Mouse (Mus musculus): ENCODE data around the gene Mrpl10.

Mrpl10 gene

GRCm38 (mm10) chr11:97029686-97030417, 11.5 kb upstream of the Mrpl10 start, which contains the start of gene Scrn2:
Gene Scrn2, plus strand, starts transcription at chr11:97029938.
- DNase-seq: peak; percentile 89 to 95

- peak; percentile 53 to 61 for DNase-seq
These were observed 10.9 kb upstream of the Mrpl10 start for GRCm38 (mm10) chr11:97030426-97030825.

GRCm38 (mm10) chr11:97031977-97032376, 9.4 kb upstream of the Mrpl10 start:
- DNase-seq: peak; percentile 59 to 71

GRCm38 (mm10) chr11:97032499-97032898, 8.9 kb upstream of the Mrpl10 start:
- no peak for DNase-seq

- DNase-seq: peak; percentile 26 to 43
These were observed 7.6 kb upstream of the Mrpl10 start for GRCm38 (mm10) chr11:97033781-97034180.

- DNase-seq: peak; percentile 78 to 82
These were observed 5.2 kb upstream of the Mrpl10 start for GRCm38 (mm10) chr11:97036141-97036540.

GRCm38 (mm10) chr11:97038881-97039280, 2.5 kb upstream of the Mrpl10 start:
- no peak for DNase-seq

- no peak for DNase-seq
These were observed 899 bp upstream of the Mrpl10 start for GRCm38 (mm10) chr11:97040301-97041021.

- DNase-seq: no peak
These were observed 3.5 kb downstream of the Mrpl10 start for GRCm38 (mm10) chr11:97044902-97045301.

GRCm38 (mm10) chr11:97045861-97046260, 4.5 kb downstream of the Mrpl10 start:
- no peak for DNase-seq

GRCm38 (mm10) chr11:97048090-97048650, 6.8 kb downstream of the Mrpl10 start:
- no peak for DNase-seq

- DNase-seq: no peak
These were observed 8.2 kb downstream of the Mrpl10 start for GRCm38 (mm10) chr11:97049492-97050085.

GRCm38 (mm10) chr11:97050216-97050943, 9.0 kb downstream of the Mrpl10 start, which contains the start of gene Osbpl7:
Gene Osbpl7, plus strand, starts transcription at chr11:97050628.
- peak; percentile 80 to 84 for DNase-seq

- peak in 1 of 2 experiments; percentile 38 for DNase-seq
These were observed 9.7 kb downstream of the Mrpl10 start for GRCm38 (mm10) chr11:97050944-97051586.

- DNase-seq: peak; percentile 58 to 82
These were observed 10.9 kb downstream of the Mrpl10 start for GRCm38 (mm10) chr11:97052219-97052646.

GRCm38 (mm10) chr11:97063274-97063920, 22.0 kb downstream of the Mrpl10 start:
- no peak for DNase-seq

- DNase-seq: peak in 1 of 2 experiments; percentile 47
These were observed 22.5 kb downstream of the Mrpl10 start for GRCm38 (mm10) chr11:97063921-97064295.

- DNase-seq: no peak
These were observed 24.4 kb downstream of the Mrpl10 start for GRCm38 (mm10) chr11:97065538-97066295.

GRCm38 (mm10) chr11:97066656-97067360, 25.4 kb downstream of the Mrpl10 start:
- no peak for DNase-seq

- no peak for DNase-seq
These were observed 28.0 kb downstream of the Mrpl10 start for GRCm38 (mm10) chr11:97069333-97069732.

Data from kidney, postnatal 36 days (tissue).